ENCODE assay signal across 12 mouse cellular contexts in genomic region chr3:51661880-51662550, GRCm38 (mm10). TPM values are rescaled to one million over a fixed set of nuclear protein-coding genes. Genes with fewer than 3 reads are reported as not detected.
DNase-seq lines count a peak whose midpoint lies in the region; ATAC-seq lines count a peak whose summit lies in the region.
"Had no signal": no experiment of that assay in that cellular context is flagged by ENCODE, and none has a peak within 500 bp of the region (broad histone marks: within the 10 kb centered on the region; RNA-seq: fewer than 3 reads in every experiment).

No protein-coding gene starts in this region.

- H3K36me3 ChIP-seq in heart, embryonic 15.5 days: no peaks in the 10 kb centered on the region
- H3K36me3 ChIP-seq in intestine, embryonic 16.5 days (ENCODE audit: control insufficient read depth, insufficient read depth, low read length): no peaks in the 10 kb centered on the region
- no peaks in the 10 kb centered on the region for H3K36me3 ChIP-seq in stomach, embryonic 15.5 days
- no peaks in the 10 kb centered on the region for H3K36me3 ChIP-seq in forebrain, embryonic 12.5 days (replicated peaks)
- H3K36me3 ChIP-seq: embryonic facial prominence, embryonic 15.5 days; limb, embryonic 12.5 days had no signal

- peaks cover 41% of the 10 kb centered on the region for H3K4me1 ChIP-seq in heart, embryonic 15.5 days (replicated peaks)
- peaks cover 20% of the 10 kb centered on the region for H3K4me1 ChIP-seq in intestine, embryonic 16.5 days (ENCODE audit: control insufficient read depth, insufficient read depth, low read length)
- H3K4me1 ChIP-seq in stomach, embryonic 15.5 days: peaks cover 18% of the 10 kb centered on the region
- H3K4me1 ChIP-seq in forebrain, embryonic 12.5 days: no peaks in the 10 kb centered on the region; the same call in 1 of the 2 replicates

- DNase-seq in heart, postnatal 10 days: no peak
- no peak for DNase-seq in gastrocnemius, postnatal 14 days
- DNase-seq in embryo, embryonic 11 days: no peak
- DNase-seq: cerebellum, adult 8-10 months; heart, adult 2 months had no signal

- WGBS in heart, embryonic 15.5 days: 64% methylated on average over 11 of the region's 11 CpGs
- 63% methylated on average over 11 of the region's 11 CpGs for WGBS in intestine, embryonic 16.5 days
- 59% methylated on average over 11 of the region's 11 CpGs for WGBS in stomach, embryonic 15.5 days
- WGBS in forebrain, embryonic 12.5 days: 86% methylated on average over 11 of the region's 11 CpGs

- no peak overlapping the region for H3K9ac ChIP-seq in heart, embryonic 15.5 days
- peak overlapping the region; percentile 55 for H3K9ac ChIP-seq in intestine, embryonic 16.5 days (ENCODE audit: low read depth, low read length)
- no peak overlapping the region for H3K9ac ChIP-seq in stomach, embryonic 15.5 days
- H3K9ac ChIP-seq in forebrain, embryonic 12.5 days: no peak overlapping the region
- H3K9ac ChIP-seq: embryonic facial prominence, embryonic 15.5 days; limb, embryonic 12.5 days had no signal

- no peak overlapping the region for H3K4me3 ChIP-seq in heart, embryonic 15.5 days
- H3K4me3 ChIP-seq in intestine, embryonic 16.5 days (ENCODE audit: low read length): peak overlapping the region; percentile 33
- H3K4me3 ChIP-seq in stomach, embryonic 15.5 days (replicated peaks): peak overlapping the region; percentile 22
- H3K4me3 ChIP-seq in forebrain, embryonic 12.5 days (replicated peaks): no peak overlapping the region
- H3K4me3 ChIP-seq: embryonic facial prominence, embryonic 15.5 days; heart, adult 2 months; limb, embryonic 12.5 days had no signal

- intact Hi-C loops in heart, postnatal 10 days (cut with DNase I): no loop called here
- intact Hi-C loops in gastrocnemius, postnatal 14 days (cut with DNase I; ENCODE audit: low total_unique reads): no loop called here

- peak overlapping the region; percentile 67 for H3K27ac ChIP-seq in heart, embryonic 15.5 days
- H3K27ac ChIP-seq in intestine, embryonic 16.5 days (ENCODE audit: low read length): peak overlapping the region; percentile 17; the same call in 1 of the 2 replicates
- H3K27ac ChIP-seq in stomach, embryonic 15.5 days: peak overlapping the region; percentile 82
- H3K27ac ChIP-seq in forebrain, embryonic 12.5 days: no peak overlapping the region
- H3K27ac ChIP-seq: embryonic facial prominence, embryonic 15.5 days; heart, adult 2 months; limb, embryonic 12.5 days had no signal

- H3K27me3 ChIP-seq in heart, embryonic 15.5 days: no peaks in the 10 kb centered on the region
- no peaks in the 10 kb centered on the region for H3K27me3 ChIP-seq in intestine, embryonic 16.5 days (replicated peaks; ENCODE audit: control insufficient read depth, insufficient read depth, low read length)
- H3K27me3 ChIP-seq in stomach, embryonic 15.5 days (replicated peaks): no peaks in the 10 kb centered on the region
- no peaks in the 10 kb centered on the region for H3K27me3 ChIP-seq in forebrain, embryonic 12.5 days
- H3K27me3 ChIP-seq: embryonic facial prominence, embryonic 15.5 days; limb, embryonic 12.5 days had no signal

- no peak for ATAC-seq in heart, embryonic 15.5 days (replicated peaks; ENCODE audit: insufficient number of reproducible peaks, insufficient read depth, low FRiP score, low read depth)
- ATAC-seq in CD4-positive, CD25-positive, alpha-beta regulatory T cell, adult 4 months: peak; percentile 30
- no peak for ATAC-seq in intestine, embryonic 16.5 days
- ATAC-seq in stomach, embryonic 15.5 days (ENCODE audit: insufficient read depth, low FRiP score, low read depth): no peak
- no peak for ATAC-seq in forebrain, embryonic 12.5 days (ENCODE audit: low FRiP score)

- H3K9me3 ChIP-seq in heart, embryonic 15.5 days (replicated peaks): no peaks in the 10 kb centered on the region
- H3K9me3 ChIP-seq in intestine, embryonic 16.5 days (ENCODE audit: control insufficient read depth, low read length): no peaks in the 10 kb centered on the region
- H3K9me3 ChIP-seq in stomach, embryonic 15.5 days: no peaks in the 10 kb centered on the region
- H3K9me3 ChIP-seq in forebrain, embryonic 12.5 days: no peaks in the 10 kb centered on the region
- H3K9me3 ChIP-seq: embryonic facial prominence, embryonic 15.5 days; limb, embryonic 12.5 days had no signal

- H3K4me2 ChIP-seq in heart, embryonic 15.5 days: peak overlapping the region; percentile 15; the same call in 1 of the 2 replicates
- H3K4me2 ChIP-seq in intestine, embryonic 16.5 days (ENCODE audit: low read depth, low read length): peak overlapping the region; percentile 42
- H3K4me2 ChIP-seq in stomach, embryonic 15.5 days: peak overlapping the region; percentile 37
- no peak overlapping the region for H3K4me2 ChIP-seq in forebrain, embryonic 12.5 days
- H3K4me2 ChIP-seq: embryonic facial prominence, embryonic 15.5 days; limb, embryonic 12.5 days had no signal

RNA-seq across cellular contexts. Expression of gene Mgst2, which starts 1.9 kb away (rescaled TPM):
- polyA plus RNA-seq in heart, embryonic 15.5 days (2015; fragmentation: Nextera tagmentation; extraction: Ambion mirVana): 7.2 and 7.5 TPM in 2 replicates
- total RNA-seq in heart, postnatal 10 days (2021): 1 to 10 TPM in 1 of 2 experiments, under 1 TPM in 1; 0.35 to 2.1 TPM
- polyA plus RNA-seq in CD4-positive, CD25-positive, alpha-beta regulatory T cell, adult 4 months (2017; shearing (Covaris generic)): 100 to 1,000 TPM; 175 to 223 TPM
- polyA plus RNA-seq in intestine, embryonic 16.5 days (2015; fragmentation: Nextera tagmentation; extraction: Ambion mirVana): 49.8 and 61.7 TPM in 2 replicates
- 30.9 and 34.6 TPM in 2 replicates for polyA plus RNA-seq in stomach, embryonic 15.5 days (2015; fragmentation: Nextera tagmentation; extraction: Ambion mirVana)
- under 1 TPM; 0.33 to 0.49 TPM for total RNA-seq in gastrocnemius, postnatal 14 days (2021)
- polyA plus RNA-seq in forebrain, embryonic 12.5 days (2016; fragmentation: Nextera tagmentation; extraction: Ambion mirVana): 0.40 TPM in 1 of 2 replicates, not detected in the other

Comparison
In these comparisons a context has a peak if more than half of its experiments do, and no peak if none do; other contexts are left out.
1. H3K4me3 ChIP-seq: peak in intestine, embryonic 16.5 days (single experiment) and stomach, embryonic 15.5 days (single experiment); none in heart, embryonic 15.5 days (single experiment) and forebrain, embryonic 12.5 days (single experiment).